In genomic region chr1:37288181-37288935, GRCm38 (mm10) we compare ENCODE assay signal across 11 mouse cellular contexts. TPM values are rescaled to one million over a fixed set of nuclear protein-coding genes. Genes with fewer than 3 reads are reported as not detected.
DNase-seq lines count a peak whose midpoint lies in the region; ATAC-seq and TF ChIP-seq lines count a peak whose summit lies in the region.
"Had no signal": no experiment of that assay in that cellular context is flagged by ENCODE, and none has a peak within 500 bp of the region (broad histone marks: within the 10 kb centered on the region; RNA-seq: fewer than 3 reads in every experiment).

No protein-coding gene starts in this region.

- no peak overlapping the region for H3K9ac ChIP-seq in hindbrain, postnatal 0 days (replicated peaks; ENCODE audit: low read length)
- no peak overlapping the region for H3K9ac ChIP-seq in liver, embryonic 11.5 days (ENCODE audit: low read depth, low read length)
- H3K9ac ChIP-seq in intestine, embryonic 16.5 days (ENCODE audit: low read depth, low read length): no peak overlapping the region
- H3K9ac ChIP-seq: intestine, embryonic 15.5 days had no signal

- no peak; the same call in 1 of the 2 replicates for ATAC-seq in hindbrain, postnatal 0 days
- ATAC-seq in liver, embryonic 11.5 days (replicated peaks; ENCODE audit: low FRiP score): no peak
- no peak for ATAC-seq in intestine, embryonic 16.5 days
- ATAC-seq: intestine, embryonic 15.5 days; Patski had no signal

- H3K36me3 ChIP-seq in hindbrain, postnatal 0 days (ENCODE audit: insufficient read depth, low read length): no peaks in the 10 kb centered on the region
- no peaks in the 10 kb centered on the region for H3K36me3 ChIP-seq in limb, embryonic 10.5 days
- no peaks in the 10 kb centered on the region for H3K36me3 ChIP-seq in liver, embryonic 11.5 days (ENCODE audit: control insufficient read depth, insufficient read depth, low read length)
- H3K36me3 ChIP-seq in intestine, embryonic 16.5 days (ENCODE audit: control insufficient read depth, insufficient read depth, low read length): no peaks in the 10 kb centered on the region
- H3K36me3 ChIP-seq: intestine, embryonic 15.5 days had no signal

- no peak for TF ChIP-seq CTCF in hindbrain, postnatal 0 days (IDR thresholded peaks at IDR 0.05; ENCODE audit: low read depth)

- no peaks in the 10 kb centered on the region for H3K27me3 ChIP-seq in hindbrain, postnatal 0 days (ENCODE audit: insufficient read depth, low read length)
- no peaks in the 10 kb centered on the region for H3K27me3 ChIP-seq in limb, embryonic 10.5 days (ENCODE audit: low read depth, poor library complexity, severe bottlenecking)
- no peaks in the 10 kb centered on the region for H3K27me3 ChIP-seq in liver, embryonic 11.5 days (replicated peaks; ENCODE audit: control insufficient read depth, insufficient read depth, low read length)
- no peaks in the 10 kb centered on the region for H3K27me3 ChIP-seq in intestine, embryonic 16.5 days (replicated peaks; ENCODE audit: control insufficient read depth, insufficient read depth, low read length)
- H3K27me3 ChIP-seq: intestine, embryonic 15.5 days had no signal

- peaks cover 2% of the 10 kb centered on the region; the same call in 1 of the 2 replicates for H3K4me1 ChIP-seq in hindbrain, postnatal 0 days (ENCODE audit: insufficient read depth, low read length)
- H3K4me1 ChIP-seq in limb, embryonic 10.5 days: no peaks in the 10 kb centered on the region
- H3K4me1 ChIP-seq in liver, embryonic 11.5 days (replicated peaks; ENCODE audit: control insufficient read depth, insufficient read depth, low read length): no peaks in the 10 kb centered on the region
- no peaks in the 10 kb centered on the region for H3K4me1 ChIP-seq in intestine, embryonic 16.5 days (ENCODE audit: control insufficient read depth, insufficient read depth, low read length)
- H3K4me1 ChIP-seq: intestine, embryonic 15.5 days had no signal

- no peaks in the 10 kb centered on the region for H3K9me3 ChIP-seq in hindbrain, postnatal 0 days (ENCODE audit: low read length)
- no peaks in the 10 kb centered on the region for H3K9me3 ChIP-seq in limb, embryonic 10.5 days (replicated peaks)
- no peaks in the 10 kb centered on the region; the same call in 1 of the 2 replicates for H3K9me3 ChIP-seq in liver, embryonic 11.5 days (ENCODE audit: control insufficient read depth, low read length)
- no peaks in the 10 kb centered on the region; the same call in 1 of the 2 replicates for H3K9me3 ChIP-seq in intestine, embryonic 16.5 days (ENCODE audit: control insufficient read depth, low read length)
- H3K9me3 ChIP-seq: intestine, embryonic 15.5 days had no signal

- 0 out of 2 replicates have a peak overlapping the region, but pooled peaks have one; percentile 16 for H3K4me2 ChIP-seq in hindbrain, postnatal 0 days (ENCODE audit: low read depth, low read length)
- H3K4me2 ChIP-seq in liver, embryonic 11.5 days: no peak overlapping the region
- H3K4me2 ChIP-seq in intestine, embryonic 16.5 days (ENCODE audit: low read depth, low read length): no peak overlapping the region
- H3K4me2 ChIP-seq: intestine, embryonic 15.5 days had no signal

- peak overlapping the region; percentile 58; the same call in 1 of the 2 replicates for H3K27ac ChIP-seq in hindbrain, postnatal 0 days
- H3K27ac ChIP-seq in limb, embryonic 10.5 days: no peak overlapping the region
- H3K27ac ChIP-seq in liver, embryonic 11.5 days (ENCODE audit: low read depth, low read length): no peak overlapping the region
- H3K27ac ChIP-seq in intestine, embryonic 16.5 days (ENCODE audit: low read length): no peak overlapping the region
- H3K27ac ChIP-seq: intestine, embryonic 15.5 days had no signal

- peak; percentile 29 to 61 for DNase-seq in adrenal gland, adult (ENCODE audit: inconsistent age in 2 of 2, low spot score in 1 of 2)
- no peak for DNase-seq in adrenal gland, postnatal 4 days (ENCODE audit: low spot score in 2 of 2)
- DNase-seq in MN1 (ENCODE audit: low spot score): peak; percentile 53
- peak; percentile 84 for DNase-seq in hindbrain, postnatal 0 days (ENCODE audit: low spot score)
- DNase-seq in limb, embryonic 10.5 days (ENCODE audit: low spot score): peak; percentile 35
- no peak for DNase-seq in liver, embryonic 11.5 days (ENCODE audit: low spot score)
- no peak for DNase-seq in kidney, postnatal 36 days
- DNase-seq: lung, adult 2 months had no signal

- no peak overlapping the region for H3K4me3 ChIP-seq in hindbrain, postnatal 0 days (ENCODE audit: low read length)
- H3K4me3 ChIP-seq in limb, embryonic 10.5 days: no peak overlapping the region
- no peak overlapping the region for H3K4me3 ChIP-seq in liver, embryonic 11.5 days (ENCODE audit: low read depth, low read length)
- H3K4me3 ChIP-seq in intestine, embryonic 16.5 days (ENCODE audit: low read length): no peak overlapping the region
- H3K4me3 ChIP-seq: intestine, embryonic 15.5 days had no signal

- WGBS in hindbrain, postnatal 0 days: 37% methylated on average over 11 of the region's 11 CpGs
- WGBS in limb, embryonic 10.5 days: 82% methylated on average over 11 of the region's 11 CpGs
- WGBS in liver, embryonic 11.5 days: 81% methylated on average over 11 of the region's 11 CpGs
- WGBS in intestine, embryonic 16.5 days: 66% methylated on average over 11 of the region's 11 CpGs

RNA-seq across cellular contexts. Expression of gene Inpp4a, which starts 11.3 kb away (rescaled TPM):
- 10 to 100 TPM; 25.1 to 29.7 TPM for total RNA-seq in adrenal gland, postnatal 4 days (2021)
- 45.3 and 53.6 TPM in 2 replicates for total RNA-seq in hindbrain, postnatal 0 days (2014; rRNA removed)
- polyA plus RNA-seq in hindbrain, postnatal 0 days (2015; fragmentation: Nextera tagmentation; extraction: Ambion mirVana): 82.5 and 83.7 TPM in 2 replicates
- 7.9 and 11.3 TPM in 2 replicates for polyA plus RNA-seq in limb, embryonic 10.5 days (2016; fragmentation: Nextera tagmentation; extraction: Ambion mirVana)
- 6.0 and 6.8 TPM in 2 replicates for polyA plus RNA-seq in liver, embryonic 11.5 days (2014; fragmentation: Nextera tagmentation; extraction: Ambion mirVana)
- 12.1 and 12.2 TPM in 2 replicates for polyA plus RNA-seq in intestine, embryonic 16.5 days (2015; fragmentation: Nextera tagmentation; extraction: Ambion mirVana)

Comparison
In these comparisons a context has a peak if more than half of its experiments do, and no peak if none do; other contexts are left out.
1. DNase-seq: peak in adrenal gland, adult (2 of 2), MN1 (single experiment), hindbrain, postnatal 0 days (single experiment) and limb, embryonic 10.5 days (single experiment); none in adrenal gland, postnatal 4 days (0 of 2), liver, embryonic 11.5 days (single experiment) and kidney, postnatal 36 days (0 of 2).